Mouse (Mus musculus) cerebellum, adult 2 months (tissue): ENCODE measurements at regions not wholly inside any gene's neighbourhood (a gene's known extent, or its start where the extent isn't known, plus 50 kb on each side); places are given as distances from the start of the nearest gene placed in this dataset.

Source experiments
- DNase-seq, 2 experiments: peaks; one replicate each; pipeline ENCODE4 v3.0.0; 2021
- H3K27ac ChIP-seq: fragments of 200-500 bp; 2 replicates; pipeline ENCODE4 v1.5.1; 2012; ENCODE audit warnings: low read length, control low read depth, inconsistent platforms; ENCODE audit not compliant: insufficient read depth
- H3K27me3 ChIP-seq: fragments of 200-500 bp; 2 replicates; pipeline ENCODE4 v1.6.1; 2012; ENCODE audit warnings: inconsistent platforms, mild to moderate bottlenecking, low read length, moderate library complexity; ENCODE audit not compliant: control insufficient read depth, insufficient read depth
- H3K4me1 ChIP-seq: fragments of 200-500 bp; 2 replicates; pipeline ENCODE4 v1.6.1; 2011; ENCODE audit warnings: low read length; ENCODE audit not compliant: control insufficient read depth, insufficient read depth
- H3K4me3 ChIP-seq: fragments of 200-500 bp; replicated peaks from 2 replicates; pipeline ENCODE3; 2011; ENCODE audit warnings: mild to moderate bottlenecking, low read depth, low read length, control low read depth; ENCODE audit not compliant: insufficient read depth
- CTCF ChIP-seq: fragments of 200-500 bp; IDR thresholded peaks from 2 replicates; pipeline ENCODE4 v1.5.1; 2011; ENCODE audit warnings: low read depth, mild to moderate bottlenecking, control low read depth, low read length, moderate library complexity, borderline replicate concordance; ENCODE audit not compliant: insufficient read depth
- POLR2A ChIP-seq: fragments of 200-500 bp; IDR thresholded peaks from 2 replicates; pipeline ENCODE4 v1.6.1; 2011; ENCODE audit warnings: low read length, control low read depth, borderline replicate concordance; ENCODE audit not compliant: insufficient read depth
- WGBS: fragments of 180-500 bp; shearing (Covaris S2); methylation state at CpG from one replicate; pipeline ENCODE4 v1.1.7; 2018; 5-methylcytosine and 5-hydroxymethylcytosine counted together

GRCm38 (mm10) chr10:117574056-117574727 is 55.1 kb upstream of the Cpm start:
- no peak for TF ChIP-seq CTCF
- TF ChIP-seq POLR2A, result no peak
- no peaks in the 10 kb centered on the region; the same call in 1 of the 2 replicates for H3K27me3 ChIP-seq
- WGBS, result 94% methylated on average over 6 of the region's 6 CpGs
- H3K4me3 ChIP-seq, result no peak overlapping the region
- no peak overlapping the region for H3K27ac ChIP-seq
- H3K4me1 ChIP-seq, result peaks cover 7% of the 10 kb centered on the region; the same call in 1 of the 2 replicates
- no peak for DNase-seq

- DNase-seq, result no peak
- peaks cover 7% of the 10 kb centered on the region; the same call in 1 of the 2 replicates for H3K4me1 ChIP-seq
- no peak overlapping the region for H3K27ac ChIP-seq
- H3K4me3 ChIP-seq, result no peak overlapping the region
- TF ChIP-seq POLR2A (no peak), CTCF (no peak)
- no peaks in the 10 kb centered on the region; the same call in 1 of the 2 replicates for H3K27me3 ChIP-seq
- 90% methylated on average over 3 of the region's 3 CpGs for WGBS
These were observed 55.8 kb upstream of the Cpm start for GRCm38 (mm10) chr10:117573596-117573850.

- WGBS, result 63% methylated on average over 13 of the region's 13 CpGs
- TF ChIP-seq POLR2A (no peak), CTCF (no peak)
- Histone ChIP-seq H3K4me1 (peaks cover 7% of the 10 kb centered on the region; the same call in 1 of the 2 replicates), H3K27me3 (no peaks in the 10 kb centered on the region; the same call in 1 of the 2 replicates), H3K27ac (no peak overlapping the region), H3K4me3 (no peak overlapping the region)
- DNase-seq, result no peak
These were observed 56.3 kb upstream of the Cpm start for GRCm38 (mm10) chr10:117572746-117573595.

GRCm38 (mm10) chr10:117571891-117572573 is 57.3 kb upstream of the Cpm start:
- DNase-seq, result peak in 1 of 2 experiments; percentile 8
- Histone ChIP-seq H3K4me1 (peaks cover 7% of the 10 kb centered on the region; the same call in 1 of the 2 replicates), H3K27ac (no peak overlapping the region), H3K27me3 (no peaks in the 10 kb centered on the region; the same call in 1 of the 2 replicates), H3K4me3 (no peak overlapping the region)
- WGBS, result 15% methylated on average over 9 of the region's 9 CpGs
- no peak for TF ChIP-seq CTCF
- no peak for TF ChIP-seq POLR2A

GRCm38 (mm10) chr10:117570971-117571861 is 58.1 kb upstream of the Cpm start:
- Histone ChIP-seq H3K4me3 (peak overlapping the region; percentile 30), H3K27ac (no peak overlapping the region), H3K4me1 (peaks cover 7% of the 10 kb centered on the region; the same call in 1 of the 2 replicates), H3K27me3 (no peaks in the 10 kb centered on the region; the same call in 1 of the 2 replicates)
- TF ChIP-seq POLR2A, result no peak
- TF ChIP-seq CTCF, result no peak
- DNase-seq, result no peak
- WGBS, result 2% methylated on average over 27 of the region's 27 CpGs

- Histone ChIP-seq H3K27ac (no peak overlapping the region), H3K4me1 (peaks cover 7% of the 10 kb centered on the region; the same call in 1 of the 2 replicates), H3K4me3 (no peak overlapping the region), H3K27me3 (no peaks in the 10 kb centered on the region; the same call in 1 of the 2 replicates)
- no peak for DNase-seq
- no peak for TF ChIP-seq POLR2A
- no peak for TF ChIP-seq CTCF
- WGBS, result 62% methylated on average over 8 of the region's 8 CpGs
These were observed 59.0 kb upstream of the Cpm start for GRCm38 (mm10) chr10:117570091-117570970.
